Mouse (Mus musculus): ENCODE measurements around the gene Tceal9. TPM values are rescaled to one million over a fixed set of nuclear protein-coding genes. Genes with fewer than 3 reads are reported as not detected.
A peak's percentile ranks its signal among the peaks of the same experiment; 100 is the strongest.
"Not testable (repeated sequence)": the region's sequence is repeated elsewhere in the genome, so short reads cannot be mapped to it uniquely, and the experiment has no call there.

Gene Tceal9
- total RNA-seq, 2 experiments from 2014 or later: 89.7 to 92.3 TPM

DNA sequence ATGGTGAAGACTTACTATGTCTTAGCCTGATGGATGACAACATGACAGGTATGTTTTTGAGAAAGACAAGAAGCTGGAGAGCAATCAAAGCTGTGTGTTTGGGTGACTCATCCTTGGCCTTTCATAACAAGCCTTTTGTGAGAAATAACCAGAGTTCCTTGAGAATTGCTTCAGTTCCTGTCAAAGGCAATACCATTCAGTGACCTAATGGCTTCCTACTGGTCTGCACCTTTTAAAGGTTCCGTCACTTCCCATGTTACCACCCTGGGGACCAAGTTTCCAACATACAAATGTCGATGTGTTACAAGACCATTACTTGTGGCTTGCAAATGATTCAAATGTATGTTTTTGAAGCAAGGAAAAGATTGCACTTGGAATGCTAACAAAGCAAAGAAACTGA, 1.7 kb upstream of the Tceal9 start:
- no peak overlapping the region for H3K4me3 ChIP-seq
- TF ChIP-seq CTCF (conservative IDR thresholded peaks at IDR 0.05): no peak

DNA sequence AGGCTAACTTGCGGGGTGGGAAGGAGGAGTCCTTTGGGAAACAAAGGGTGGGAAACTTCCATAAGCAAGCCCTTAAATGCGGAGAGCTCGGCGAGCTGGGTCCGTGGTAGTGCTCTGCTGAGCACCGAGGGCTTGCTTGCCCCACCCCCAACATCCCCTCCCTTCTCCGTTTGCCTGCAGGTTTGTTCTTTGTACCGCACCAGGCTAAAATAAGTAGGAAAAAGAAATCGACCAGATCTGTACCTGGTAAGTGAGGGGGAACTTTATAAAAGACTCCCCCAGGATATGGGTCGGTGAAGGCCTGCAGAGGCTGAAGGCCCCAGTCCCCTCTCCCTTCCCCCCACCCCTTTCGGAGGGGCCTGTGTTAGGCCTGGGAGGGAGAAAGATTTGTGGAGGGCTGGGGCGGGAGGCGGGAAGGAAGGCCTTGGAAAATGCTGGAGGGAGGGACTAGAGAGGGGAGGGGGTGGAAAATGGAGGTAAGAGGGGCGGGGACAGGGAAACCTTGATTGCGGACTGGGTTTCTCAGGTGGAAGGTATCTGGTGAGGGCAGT, 717 bp downstream of the Tceal9 start:
- DNase-seq (ENCODE audit: low spot score in 2 of 2): peak in 1 of 2 experiments; percentile 13

More for the DNA sequence above, 1.7 kb upstream of the Tceal9 start:
- H3K27ac ChIP-seq: no peak overlapping the region
- DNase-seq (ENCODE audit: low spot score in 2 of 2): no peak

DNA sequence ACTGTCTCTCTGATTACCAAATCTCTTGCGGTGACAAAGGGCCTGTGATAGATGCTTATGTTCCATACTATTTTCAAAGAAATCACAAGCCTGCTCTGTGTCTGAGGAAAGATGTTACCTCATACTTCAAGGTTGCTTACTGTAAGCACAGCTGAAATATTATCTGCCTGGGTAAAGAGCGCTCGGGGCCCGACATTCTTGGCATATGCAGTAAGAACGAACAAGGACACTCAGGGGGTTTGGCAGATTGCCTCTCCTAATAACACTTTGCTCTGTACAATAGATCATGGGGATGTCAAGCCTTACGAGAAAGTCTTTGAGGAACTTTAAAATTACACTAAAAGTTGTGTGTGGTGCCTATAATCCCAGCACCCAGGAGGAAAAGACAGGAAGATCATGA, 3.9 kb downstream of the Tceal9 start:
- TF ChIP-seq CTCF (conservative IDR thresholded peaks at IDR 0.05): no peak
- H3K27ac ChIP-seq: no peak overlapping the region
- DNase-seq (ENCODE audit: low spot score in 2 of 2): no peak
- no peak overlapping the region for H3K4me3 ChIP-seq

More for the DNA sequence above, 717 bp downstream of the Tceal9 start:
- Histone ChIP-seq H3K27ac (peak overlapping the region; percentile 85), H3K4me3 (peak overlapping the region; percentile 67)
- no peak for TF ChIP-seq CTCF (conservative IDR thresholded peaks at IDR 0.05)

GRCm38 (mm10) chrX:136249671-136250070, 4.8 kb downstream of the Tceal9 start:
- Histone ChIP-seq H3K27ac (no peak overlapping the region), H3K4me3 (no peak overlapping the region)
- no peak for TF ChIP-seq CTCF (conservative IDR thresholded peaks at IDR 0.05)
- no peak for DNase-seq (ENCODE audit: low spot score in 2 of 2)

GRCm38 (mm10) chrX:136252023-136252729, 7.3 kb downstream of the Tceal9 start:
- no peak for DNase-seq (ENCODE audit: low spot score in 2 of 2)
- TF ChIP-seq CTCF (conservative IDR thresholded peaks at IDR 0.05): no peak
- no peak overlapping the region for H3K27ac ChIP-seq
- H3K4me3 ChIP-seq: no peak overlapping the region

- no peak for TF ChIP-seq CTCF (conservative IDR thresholded peaks at IDR 0.05)
- H3K27ac ChIP-seq: no peak overlapping the region
- H3K4me3 ChIP-seq: no peak overlapping the region
- no peak for DNase-seq (ENCODE audit: low spot score in 2 of 2)
Observed at GRCm38 (mm10) chrX:136267720-136268119, 22.8 kb downstream of the Tceal9 start.

DNA sequence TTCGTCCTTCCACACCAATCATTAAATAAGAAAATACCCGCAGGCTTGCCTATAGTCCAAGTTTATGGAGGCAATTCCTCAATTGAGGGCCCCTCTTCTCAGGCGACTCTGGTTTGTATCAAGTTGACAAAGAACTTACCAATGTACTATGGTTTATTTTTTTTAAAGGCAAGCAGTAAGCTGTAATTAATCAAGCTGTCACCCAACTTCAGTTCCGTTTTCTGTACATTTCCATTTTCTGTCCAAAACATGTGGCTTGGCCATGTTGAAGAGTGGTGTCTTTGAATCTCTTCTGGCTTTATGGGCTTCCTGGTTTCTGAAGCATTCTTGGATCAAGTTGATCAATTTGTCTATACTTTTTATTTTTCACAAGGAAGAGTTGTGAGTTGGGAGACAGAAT, 23.3 kb downstream of the Tceal9 start:
- DNase-seq (ENCODE audit: low spot score in 2 of 2): no peak
- H3K27ac ChIP-seq: no peak overlapping the region
- no peak for TF ChIP-seq CTCF (conservative IDR thresholded peaks at IDR 0.05)
- H3K4me3 ChIP-seq: no peak overlapping the region

DNA sequence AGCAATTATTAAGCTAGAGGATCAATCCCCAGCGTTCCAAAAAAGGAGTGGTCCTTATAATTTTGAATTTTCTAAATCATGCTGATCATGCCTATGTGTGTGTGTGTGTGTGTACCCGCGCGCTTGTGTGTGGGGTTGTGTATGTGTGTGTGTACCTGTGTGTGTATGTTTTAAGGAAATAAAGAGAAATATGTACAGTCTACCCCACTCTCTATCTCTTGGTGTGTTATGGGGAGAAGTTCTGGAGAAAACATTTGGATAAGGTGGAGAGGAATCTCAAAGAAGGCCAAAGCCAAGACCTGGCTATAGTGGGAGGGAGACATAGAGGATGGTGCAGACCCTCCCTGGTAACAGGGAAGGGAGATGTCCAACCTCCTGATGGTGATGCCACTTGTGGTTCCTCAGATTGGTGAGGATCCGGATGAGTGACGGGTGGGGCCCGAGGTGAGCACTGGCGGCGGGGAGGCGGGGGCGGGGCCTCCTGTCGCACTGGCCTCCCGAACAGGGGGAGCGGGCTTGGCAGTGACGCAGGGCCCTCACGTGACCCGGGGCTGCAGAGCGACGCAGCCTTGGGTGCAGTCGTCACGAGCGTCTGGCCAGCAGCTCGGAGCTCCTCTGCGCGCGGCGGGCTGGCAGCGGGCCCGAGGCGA, 25.0 kb downstream of the Tceal9 start, which contains the start of gene Bex3:
TSS of gene Bex3 (plus strand) at position 511 of the 650 bp plus-strand sequence.
- peak; percentile 16 to 63 for DNase-seq (ENCODE audit: low spot score in 2 of 2)
- Histone ChIP-seq H3K4me3 (peak within 1 kb of the TSS; percentile 47), H3K27ac (peak within 1 kb of the TSS; percentile 64; the same call in 1 of the 2 replicates)

DNA sequence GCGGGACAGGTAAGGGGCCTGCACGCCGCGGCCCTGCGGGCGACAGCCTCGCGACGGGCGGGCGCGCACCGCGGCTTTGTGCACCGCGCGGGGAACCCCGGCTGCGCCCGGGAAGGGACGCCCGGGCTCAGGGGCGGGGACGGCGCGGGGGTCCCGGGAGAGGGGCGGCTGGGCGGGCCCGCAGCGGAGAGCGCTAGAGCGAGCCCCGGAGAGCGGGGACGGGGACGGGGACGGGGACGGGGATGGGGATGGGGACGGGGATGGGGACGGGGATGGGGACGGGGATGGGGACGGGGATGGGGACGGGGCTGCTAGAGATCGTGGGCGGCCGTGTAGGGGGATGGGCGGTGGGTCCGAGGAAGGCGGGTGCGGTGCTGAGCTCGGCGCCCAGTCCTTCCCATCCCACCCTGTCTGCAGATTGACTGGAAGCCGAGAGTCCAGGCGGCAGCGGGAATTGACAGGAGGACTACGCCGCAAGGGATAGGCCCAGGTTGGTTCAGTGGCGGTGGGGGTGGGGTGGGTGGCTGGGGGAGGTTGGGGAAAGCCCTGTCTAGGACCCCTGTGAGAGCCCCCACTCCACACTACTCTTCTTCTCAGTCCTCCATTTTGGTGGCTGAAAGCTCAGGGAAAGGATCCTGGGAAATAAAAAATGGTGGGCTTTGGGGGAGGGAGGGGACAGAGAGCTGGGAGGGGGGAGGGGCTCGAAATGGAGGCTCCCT, 25.7 kb downstream of the Tceal9 start:
- peak overlapping the region; percentile 51; the same call in 1 of the 2 replicates for H3K27ac ChIP-seq

GRCm38 (mm10) chrX:136274542-136274941, 29.7 kb downstream of the Tceal9 start:
- DNase-seq (ENCODE audit: low spot score in 2 of 2): no peak
- TF ChIP-seq CTCF (conservative IDR thresholded peaks at IDR 0.05): no peak
- Histone ChIP-seq H3K27ac (no peak overlapping the region), H3K4me3 (no peak overlapping the region)

More for the DNA sequence above, 25.7 kb downstream of the Tceal9 start:
- peak overlapping the region; percentile 47 for H3K4me3 ChIP-seq
- not testable (repeated sequence) for DNase-seq (ENCODE audit: low spot score in 2 of 2)

DNA sequence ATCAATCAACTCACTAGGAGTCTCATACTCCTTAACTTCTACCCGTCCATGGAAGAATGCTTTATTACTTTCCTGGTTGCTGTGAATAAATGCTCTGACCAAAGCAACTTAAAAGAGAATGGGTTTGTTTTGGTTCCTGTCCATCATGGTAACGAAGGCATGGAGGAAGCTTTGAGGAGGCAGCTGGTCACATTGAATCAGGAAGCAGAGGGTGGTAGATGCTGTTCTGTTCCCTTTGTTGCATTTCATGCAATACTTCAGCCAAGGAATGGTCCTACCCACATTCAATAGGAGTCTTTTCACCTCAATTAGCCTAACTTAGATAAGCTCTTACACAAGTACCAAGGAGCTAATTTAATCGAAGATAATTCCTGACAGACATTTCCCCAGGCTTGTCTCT, 30.5 kb downstream of the Tceal9 start:
- no peak for DNase-seq (ENCODE audit: low spot score in 2 of 2)
- H3K27ac ChIP-seq: no peak overlapping the region
- H3K4me3 ChIP-seq: no peak overlapping the region
- no peak for TF ChIP-seq CTCF (conservative IDR thresholded peaks at IDR 0.05)

- no peak for TF ChIP-seq CTCF (conservative IDR thresholded peaks at IDR 0.05)
- no peak overlapping the region for H3K4me3 ChIP-seq
- no peak overlapping the region for H3K27ac ChIP-seq
- DNase-seq (ENCODE audit: low spot score in 2 of 2): no peak
Observed at GRCm38 (mm10) chrX:136277577-136277976, 32.7 kb downstream of the Tceal9 start.

DNA sequence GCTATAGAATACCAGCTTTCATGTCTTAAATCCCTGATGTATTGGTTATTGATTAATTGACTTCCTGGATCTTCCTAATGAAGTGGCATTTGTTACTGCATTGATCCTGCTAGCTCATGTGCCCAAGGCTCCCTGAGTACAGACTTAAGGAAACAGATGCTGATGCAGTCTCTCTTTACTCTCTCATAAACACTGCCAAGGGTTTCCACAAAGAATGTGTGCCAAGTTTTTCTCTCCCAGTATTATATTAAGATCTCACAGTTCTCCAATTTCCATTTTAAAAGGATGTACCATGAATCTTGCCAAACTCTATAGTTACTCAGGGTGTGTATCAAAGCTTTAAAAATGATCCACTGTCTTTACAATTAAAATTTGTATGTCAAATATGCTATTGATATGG, 33.5 kb downstream of the Tceal9 start:
- TF ChIP-seq CTCF (conservative IDR thresholded peaks at IDR 0.05): no peak
- Histone ChIP-seq H3K4me3 (no peak overlapping the region), H3K27ac (no peak overlapping the region)
- no peak for DNase-seq (ENCODE audit: low spot score in 2 of 2)
